Mouse (Mus musculus) forebrain, embryonic 11.5 days (tissue): ENCODE measurements at regions not wholly inside any gene's neighbourhood (a gene's known extent, or its start where the extent isn't known, plus 50 kb on each side); places are given as distances from the start of the nearest gene placed in this dataset.
A peak's percentile ranks its signal among the peaks of the same experiment; 100 is the strongest.

ENCODE experiments used
- ATAC-seq: fragments of 200-750 bp; cut with Nextera tagmentation; replicated peaks from 2 replicates; pipeline ENCODE4 v1.8.0; 2017; ENCODE audit warnings: moderate TSS enrichment; ENCODE audit not compliant: low FRiP score
- DNase-seq: peaks from one replicate; pipeline ENCODE4 v3.0.0-alpha.2; 2017; ENCODE audit warnings: low spot score
- H3K27ac ChIP-seq: fragments of 300-500 bp; sonication (generic); 2 replicates; pipeline ENCODE4 v1.5.1; 2014; ENCODE audit warnings: low read depth, low read length
- H3K27me3 ChIP-seq: fragments of 300-500 bp; sonication (generic); 2 replicates; pipeline ENCODE4 v1.6.1; 2014; ENCODE audit warnings: mild to moderate bottlenecking, low read length, mixed read lengths; ENCODE audit not compliant: control insufficient read depth, insufficient read depth
- H3K36me3 ChIP-seq: fragments of 300-500 bp; sonication (generic); 2 replicates; pipeline ENCODE4 v1.6.1; 2014; ENCODE audit warnings: mild to moderate bottlenecking, low read length, moderate library complexity, mixed read lengths; ENCODE audit not compliant: control insufficient read depth, insufficient read depth
- H3K4me1 ChIP-seq: fragments of 300-500 bp; sonication (generic); replicated peaks from 2 replicates; pipeline ENCODE4 v1.6.1; 2014; ENCODE audit warnings: low read length, mixed read lengths; ENCODE audit not compliant: control insufficient read depth, insufficient read depth
- H3K4me2 ChIP-seq: fragments of 300-500 bp; sonication (generic); 2 replicates; pipeline ENCODE4 v1.6.1; 2014; ENCODE audit warnings: low read depth, mild to moderate bottlenecking, low read length, moderate library complexity, mixed read lengths; ENCODE audit not compliant: severe bottlenecking
- H3K4me3 ChIP-seq: fragments of 300-500 bp; sonication (generic); 2 replicates; pipeline ENCODE4 v1.5.1; 2014; ENCODE audit warnings: low read depth, low read length
- H3K9ac ChIP-seq: fragments of 300-500 bp; sonication (generic); 2 replicates; pipeline ENCODE4 v1.6.1; 2014; ENCODE audit warnings: low read length
- H3K9me3 ChIP-seq: fragments of 300-500 bp; sonication (generic); 2 replicates; pipeline ENCODE4 v1.6.1; 2016; ENCODE audit warnings: low read length, mixed read lengths; ENCODE audit not compliant: control insufficient read depth
- WGBS: fragments of 180-500 bp; shearing (Covaris S2); extraction: QIAGEN DNeasy Blood & Tissue Kit; methylation state at CpG from one replicate; pipeline ENCODE4 v1.1.7; 2014; 5-methylcytosine and 5-hydroxymethylcytosine counted together

DNA sequence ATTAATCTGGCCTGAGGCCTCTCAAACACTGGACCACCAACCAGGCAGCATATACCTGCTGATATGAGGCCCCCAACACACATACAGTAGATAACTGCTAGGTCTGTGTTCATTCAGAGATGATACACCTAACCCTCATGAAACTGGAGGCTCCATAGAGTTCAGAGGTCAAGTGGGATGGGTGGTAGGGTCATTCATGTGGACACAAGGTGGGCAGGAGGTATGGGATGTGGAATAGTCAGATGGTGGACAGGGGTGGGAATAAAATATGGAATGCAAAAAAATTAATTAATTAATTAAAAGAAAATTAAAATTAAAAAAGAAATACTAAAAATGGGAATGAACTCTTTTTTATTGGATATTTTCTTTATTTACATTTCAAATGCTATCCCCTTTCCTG lies 734.7 kb downstream of the Pla2g4a start:
- H3K9me3 ChIP-seq, result no peaks in the 10 kb centered on the region
- H3K4me3 ChIP-seq, result no peak overlapping the region
- H3K4me1 ChIP-seq, result no peaks in the 10 kb centered on the region
- H3K27ac ChIP-seq, result no peak overlapping the region
- DNase-seq (no peak), ATAC-seq (0 out of 2 replicates have a peak, but pooled peaks have one; percentile 24)
- H3K27me3 ChIP-seq, result no peaks in the 10 kb centered on the region
- H3K36me3 ChIP-seq, result no peaks in the 10 kb centered on the region
- no peak overlapping the region for H3K9ac ChIP-seq
- H3K4me2 ChIP-seq, result no peak overlapping the region

GRCm38 (mm10) chr1:149202631-149203030 lies 758.5 kb downstream of the Pla2g4a start:
- H3K27ac ChIP-seq, result no peak overlapping the region
- H3K9me3 ChIP-seq, result no peaks in the 10 kb centered on the region
- H3K4me1 ChIP-seq, result no peaks in the 10 kb centered on the region
- no peak overlapping the region for H3K4me3 ChIP-seq
- ATAC-seq, result no peak
- WGBS, result 100% methylated on average over 1 of the region's 1 CpGs
- no peak for DNase-seq
- no peaks in the 10 kb centered on the region for H3K36me3 ChIP-seq
- H3K4me2 ChIP-seq, result no peak overlapping the region
- no peak overlapping the region for H3K9ac ChIP-seq
- H3K27me3 ChIP-seq, result no peaks in the 10 kb centered on the region

GRCm38 (mm10) chr1:149199284-149199683 lies 761.8 kb downstream of the Pla2g4a start:
- Histone ChIP-seq H3K27ac (no peak overlapping the region), H3K4me3 (no peak overlapping the region), H3K4me1 (no peaks in the 10 kb centered on the region), H3K27me3 (no peaks in the 10 kb centered on the region), H3K4me2 (no peak overlapping the region), H3K9ac (no peak overlapping the region), H3K36me3 (no peaks in the 10 kb centered on the region), H3K9me3 (no peaks in the 10 kb centered on the region)
- ATAC-seq, result no peak
- DNase-seq, result no peak
- 90% methylated on average over 2 of the region's 2 CpGs for WGBS

DNA sequence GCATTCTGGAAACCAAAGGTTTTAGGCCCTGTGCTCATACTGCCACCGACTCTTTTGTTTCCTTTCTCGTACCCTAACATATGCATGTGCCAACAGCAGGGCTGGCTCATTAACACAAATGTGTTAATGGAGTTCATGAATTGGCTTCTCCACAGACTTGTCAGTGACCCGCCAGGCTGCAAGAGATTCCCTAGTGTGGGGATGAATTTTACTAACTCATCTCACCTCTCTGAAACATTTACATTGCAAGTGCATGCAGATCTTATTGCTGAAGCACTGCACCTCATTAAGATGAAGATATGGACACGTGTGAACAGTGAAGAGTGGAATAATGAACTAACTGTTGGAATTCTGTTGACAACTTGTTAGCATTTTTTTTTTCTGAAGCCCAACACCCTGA lies 762.2 kb downstream of the Pla2g4a start:
- Histone ChIP-seq H3K4me3 (no peak overlapping the region), H3K9me3 (no peaks in the 10 kb centered on the region), H3K9ac (no peak overlapping the region), H3K4me1 (no peaks in the 10 kb centered on the region), H3K36me3 (no peaks in the 10 kb centered on the region), H3K27ac (no peak overlapping the region), H3K4me2 (no peak overlapping the region), H3K27me3 (no peaks in the 10 kb centered on the region)
- peak; percentile 77; the same call in 1 of the 2 replicates for ATAC-seq
- WGBS, result 53% methylated on average over 4 of the region's 4 CpGs
- no peak for DNase-seq
